Mouse (Mus musculus) lung, postnatal 0 days (tissue): ENCODE results near the gene Nacc2.

Experiments
- CTCF ChIP-seq: IDR thresholded peaks from 2 replicates; pipeline ENCODE4 v1.5.1; 2016; ENCODE audit warnings: antibody characterized with exemption, mild to moderate bottlenecking
- EP300 ChIP-seq: IDR thresholded peaks from 2 replicates; pipeline ENCODE4 v1.6.1; 2016; ENCODE audit warnings: antibody characterized with exemption, mild to moderate bottlenecking, control low read depth

DNA sequence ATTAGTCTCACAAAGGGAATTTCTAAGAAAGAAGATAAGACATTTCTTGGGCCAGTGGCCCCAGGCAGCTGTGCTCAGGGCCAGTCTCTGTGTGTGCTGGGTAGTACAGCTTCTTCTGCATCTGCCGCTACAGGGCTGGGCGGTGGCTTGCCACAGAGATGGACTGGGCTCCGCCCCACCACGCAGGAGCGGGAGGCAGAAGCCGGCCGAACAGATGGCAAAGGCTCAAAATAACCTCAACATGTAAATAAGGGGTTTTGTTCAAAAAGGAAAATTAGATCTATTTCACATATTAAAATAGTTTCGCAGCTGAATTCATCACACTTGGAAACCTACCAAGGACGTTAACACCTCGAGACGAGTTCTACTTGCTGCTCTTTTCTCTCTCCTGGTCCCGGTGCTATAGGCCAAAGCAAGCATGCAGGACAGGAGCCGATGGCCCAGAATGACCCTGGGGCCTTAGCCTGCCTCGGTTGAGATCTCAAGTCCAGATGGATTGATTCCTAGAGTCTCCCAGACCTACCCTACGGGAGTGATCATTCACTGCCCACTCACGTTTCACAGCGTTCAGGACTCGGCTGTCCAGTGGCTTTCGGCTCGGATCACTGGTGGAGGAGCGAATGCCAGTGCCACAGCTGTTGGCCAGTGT lies 61.9 kb downstream of the Nacc2 start:
- TF ChIP-seq CTCF (no peak), EP300 (no peak)
